Mouse (Mus musculus) ES-CJ7 (cell line): Measurements from ENCODE around the gene Dapk1.

Source experiments
- DNase-seq: peaks from one replicate; pipeline ENCODE4 v3.0.0; 2011; ENCODE audit warnings: low read depth, low spot score

Dapk1 gene

GRCm38 (mm10) chr13:60809690-60810089, 207.9 kb downstream of the Dapk1 start:
- no peak for DNase-seq

- DNase-seq = no peak
These were observed 211.0 kb downstream of the Dapk1 start for GRCm38 (mm10) chr13:60812768-60813167.
